Mouse (Mus musculus): ENCODE results near the gene Pfkl. TPM values are rescaled to one million over a fixed set of nuclear protein-coding genes. Genes with fewer than 3 reads are reported as not detected.
A peak's percentile ranks its signal among the peaks of the same experiment; 100 is the strongest.

Pfkl gene
- polyA plus RNA-seq, 1 experiment from 2014 or later, result 90.8 TPM

DNA sequence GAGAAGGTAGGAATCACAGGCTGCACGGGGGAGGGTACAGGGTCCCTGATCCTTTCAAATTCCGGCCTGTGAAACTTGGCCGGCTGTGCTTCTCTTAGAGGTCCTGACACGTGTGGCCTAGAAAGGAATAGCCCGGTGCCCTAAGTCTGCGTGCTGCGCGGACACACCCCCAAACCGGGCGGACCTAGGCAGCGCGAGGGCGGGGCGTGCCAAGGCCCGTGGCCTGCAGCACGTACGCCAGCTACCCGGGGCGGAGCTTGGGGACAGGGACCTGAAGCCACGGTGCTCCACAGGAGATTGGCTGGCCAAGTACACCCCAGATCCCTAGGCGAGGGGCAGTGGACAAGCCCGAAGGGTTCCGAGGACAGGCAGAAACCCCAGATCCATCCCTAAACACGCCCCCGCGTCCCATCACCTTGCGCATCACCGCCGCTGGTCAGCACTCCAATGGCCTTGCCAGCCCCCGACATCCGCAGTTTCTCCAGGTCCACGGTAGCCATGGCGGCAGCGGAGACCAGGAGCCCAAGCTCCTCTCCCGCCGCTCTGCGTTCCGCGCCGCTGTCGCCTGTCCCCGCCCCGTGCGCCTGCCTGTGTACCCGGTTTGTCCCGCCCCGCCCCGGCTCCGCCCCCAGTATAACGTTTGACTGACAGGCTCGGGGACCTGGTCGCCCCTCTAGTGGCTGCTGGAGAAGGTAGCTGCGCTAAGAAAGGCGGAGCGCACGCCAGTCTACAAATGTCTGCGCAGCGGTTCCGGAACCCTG lies 519 bp downstream of the Pfkl start:
- Histone ChIP-seq H3K36me3 (no peaks in the 10 kb centered on the region), H3K27me3 (no peaks in the 10 kb centered on the region), H3K4me3 (peak overlapping the region; percentile 81), H3K9me3 (no peaks in the 10 kb centered on the region), H3K4me1 (replicated peaks) (peaks cover 33% of the 10 kb centered on the region), H3K9ac (peak overlapping the region; percentile 90), H3K4me2 (peak overlapping the region; percentile 75), H3K27ac (replicated peaks) (peak overlapping the region; percentile 96)
- under 1% methylated on average over 58 of the region's 59 CpGs for whole genome bisulfite sequencing
- ATAC-seq (ENCODE audit: low read depth), result peak; percentile 97

DNA sequence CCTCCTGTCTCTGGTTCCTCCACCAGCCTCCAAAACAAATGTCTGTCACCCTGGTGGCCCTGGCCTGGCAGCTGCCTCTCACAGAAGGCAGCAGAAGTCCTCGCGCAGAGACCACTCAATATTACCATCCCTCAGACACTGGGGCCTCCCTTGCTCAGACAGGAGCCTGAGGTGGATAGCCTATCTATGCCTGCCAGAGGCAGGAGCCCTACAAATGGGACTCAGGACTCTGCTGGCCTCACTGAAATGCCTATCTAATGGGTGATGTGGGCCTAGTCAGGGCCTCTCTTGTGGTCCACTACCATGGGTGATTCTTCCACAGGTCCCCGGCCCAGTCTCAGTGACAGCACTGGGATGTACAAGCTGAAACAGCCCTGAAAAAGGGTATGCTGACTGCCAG lies 1.7 kb downstream of the Pfkl start:
- H3K4me2 ChIP-seq, result peak overlapping the region; percentile 75
- ATAC-seq (ENCODE audit: low read depth), result no peak
- peak overlapping the region; percentile 90 for H3K9ac ChIP-seq
- no peaks in the 10 kb centered on the region for H3K36me3 ChIP-seq
- no peaks in the 10 kb centered on the region for H3K9me3 ChIP-seq
- H3K27me3 ChIP-seq, result no peaks in the 10 kb centered on the region
- H3K27ac ChIP-seq (replicated peaks), result no peak overlapping the region
- peak overlapping the region; percentile 81 for H3K4me3 ChIP-seq
- WGBS, result 77% methylated on average over 3 of the region's 3 CpGs
- peaks cover 33% of the 10 kb centered on the region for H3K4me1 ChIP-seq (replicated peaks)

DNA sequence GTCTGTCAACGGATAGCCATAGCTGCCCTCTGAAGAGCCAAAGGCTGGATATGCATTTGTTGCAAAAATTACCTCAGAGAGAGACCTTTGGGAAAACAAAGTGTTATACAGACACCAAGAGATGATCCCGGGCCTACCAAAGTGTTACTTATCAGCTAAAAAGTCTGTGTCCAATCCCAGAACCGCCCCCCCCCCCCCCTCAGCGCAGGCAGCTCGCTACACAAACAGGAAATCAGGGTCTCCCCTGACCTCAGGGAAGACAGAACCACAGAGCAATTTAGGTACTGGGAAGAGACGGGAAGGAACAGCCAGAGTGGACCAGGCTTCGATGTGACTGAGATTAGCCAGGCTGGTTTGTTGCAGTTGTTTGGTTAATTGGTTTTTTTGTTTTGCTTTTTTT lies 2.7 kb downstream of the Pfkl start:
- WGBS, result 24% methylated on average over 7 of the region's 7 CpGs
- no peak for ATAC-seq (ENCODE audit: low read depth)
- no peak overlapping the region for H3K4me3 ChIP-seq
- H3K27ac ChIP-seq (replicated peaks), result no peak overlapping the region
- H3K4me1 ChIP-seq (replicated peaks), result peaks cover 33% of the 10 kb centered on the region
- H3K36me3 ChIP-seq, result peaks cover 8% of the 10 kb centered on the region
- H3K27me3 ChIP-seq, result no peaks in the 10 kb centered on the region
- H3K9ac ChIP-seq, result peak overlapping the region; percentile 90
- H3K9me3 ChIP-seq, result no peaks in the 10 kb centered on the region
- peak overlapping the region; percentile 75 for H3K4me2 ChIP-seq

DNA sequence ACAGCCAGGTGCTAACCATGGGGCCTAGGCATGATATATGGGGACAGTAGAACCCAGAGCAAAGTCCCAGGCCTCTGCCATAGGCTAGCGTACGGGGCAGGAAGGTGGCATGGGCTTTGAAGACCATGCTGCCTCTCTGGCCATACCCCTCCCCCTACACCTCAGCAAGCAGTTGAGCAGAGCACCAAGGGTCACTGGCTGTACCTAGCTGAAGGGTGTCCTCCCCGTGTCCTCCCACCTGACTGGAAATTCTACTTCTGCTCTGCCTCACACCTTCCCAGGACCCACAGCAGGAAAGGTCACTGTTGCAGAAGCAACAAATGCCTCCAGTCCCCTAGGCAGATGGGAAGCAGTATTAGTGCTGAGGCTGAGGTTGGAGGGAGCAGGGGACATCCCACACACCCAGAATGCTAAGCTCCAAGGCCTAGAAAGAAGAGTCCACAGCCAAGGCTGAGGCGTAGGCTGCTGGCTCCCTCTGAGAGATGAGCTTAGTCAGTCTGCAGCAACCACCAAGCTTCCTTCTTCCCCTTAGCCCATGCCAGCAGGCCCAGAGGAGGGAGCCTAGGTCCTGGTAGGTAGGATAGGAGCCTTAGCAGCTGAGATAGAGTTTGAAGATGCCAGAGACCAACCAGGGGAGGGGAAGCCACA lies 4.0 kb downstream of the Pfkl start:
- Histone ChIP-seq H3K4me3 (no peak overlapping the region), H3K4me1 (replicated peaks) (peaks cover 33% of the 10 kb centered on the region), H3K36me3 (peaks cover 20% of the 10 kb centered on the region), H3K9ac (peak overlapping the region; percentile 90; the same call in 1 of the 2 replicates), H3K4me2 (no peak overlapping the region), H3K27ac (replicated peaks) (no peak overlapping the region), H3K27me3 (no peaks in the 10 kb centered on the region), H3K9me3 (no peaks in the 10 kb centered on the region)
- ATAC-seq (ENCODE audit: low read depth), result no peak
- WGBS, result 90% methylated on average over 4 of the region's 4 CpGs

DNA sequence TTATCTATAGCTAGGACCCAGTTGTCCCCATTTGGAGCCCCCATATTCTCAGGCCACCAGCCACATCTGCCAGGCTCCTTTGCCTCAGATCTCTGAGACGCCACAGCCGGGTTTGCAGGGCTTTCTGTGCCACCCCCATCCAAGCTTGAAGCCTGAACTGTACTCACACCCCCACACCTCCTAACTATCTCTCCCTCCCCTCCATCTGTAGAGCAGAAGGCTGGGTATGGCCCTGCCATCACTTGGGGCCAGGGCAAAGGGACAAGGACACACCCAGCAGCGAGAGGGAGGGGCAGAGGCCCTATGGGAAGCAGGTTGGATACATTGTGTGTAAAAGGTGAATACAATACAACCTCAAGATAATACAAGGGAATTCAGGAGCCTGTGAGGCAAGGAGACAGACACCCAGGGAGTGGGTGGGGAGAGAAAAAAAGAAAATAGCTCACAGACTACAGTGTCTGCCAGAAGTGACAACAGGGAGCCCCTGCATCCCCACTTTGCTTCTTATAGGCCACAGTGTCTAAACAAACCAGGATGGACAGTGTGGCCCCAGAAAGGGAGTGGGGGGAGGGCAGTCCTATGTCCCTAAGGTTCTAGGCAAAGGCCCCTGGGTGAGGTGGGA lies 5.3 kb downstream of the Pfkl start:
- Histone ChIP-seq H3K9ac (0 out of 2 replicates have a peak overlapping the region, but pooled peaks have one; percentile 31), H3K4me2 (no peak overlapping the region), H3K4me1 (replicated peaks) (peaks cover 30% of the 10 kb centered on the region), H3K27me3 (no peaks in the 10 kb centered on the region), H3K27ac (replicated peaks) (no peak overlapping the region), H3K4me3 (no peak overlapping the region), H3K36me3 (peaks cover 33% of the 10 kb centered on the region), H3K9me3 (no peaks in the 10 kb centered on the region)
- WGBS, result 83% methylated on average over 3 of the region's 3 CpGs
- no peak for ATAC-seq (ENCODE audit: low read depth)

DNA sequence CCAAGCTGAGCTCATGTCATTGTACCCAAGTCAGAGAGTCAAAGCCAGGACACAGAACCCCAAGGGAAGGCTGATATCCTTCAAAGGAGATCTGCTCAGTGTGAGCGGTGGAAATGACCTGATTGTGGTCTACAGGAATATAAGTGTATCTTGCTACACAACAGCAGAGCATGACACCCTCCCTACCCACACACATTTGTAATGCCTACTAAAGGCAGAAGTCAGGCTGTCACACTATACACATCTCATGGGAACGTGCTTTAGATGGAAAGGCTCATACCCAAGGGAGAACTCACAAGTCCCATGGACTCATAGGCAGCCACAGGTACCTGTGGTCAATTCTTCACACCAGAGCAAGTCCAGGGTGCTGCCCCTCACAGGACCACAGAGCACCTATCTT lies 7.6 kb downstream of the Pfkl start:
- Histone ChIP-seq H3K27me3 (no peaks in the 10 kb centered on the region), H3K9ac (no peak overlapping the region), H3K4me1 (replicated peaks) (peaks cover 12% of the 10 kb centered on the region), H3K4me2 (no peak overlapping the region), H3K27ac (replicated peaks) (no peak overlapping the region), H3K9me3 (no peaks in the 10 kb centered on the region), H3K36me3 (peaks cover 55% of the 10 kb centered on the region), H3K4me3 (no peak overlapping the region)
- ATAC-seq (ENCODE audit: low read depth), result no peak
- WGBS, result 95% methylated on average over 2 of the region's 2 CpGs

DNA sequence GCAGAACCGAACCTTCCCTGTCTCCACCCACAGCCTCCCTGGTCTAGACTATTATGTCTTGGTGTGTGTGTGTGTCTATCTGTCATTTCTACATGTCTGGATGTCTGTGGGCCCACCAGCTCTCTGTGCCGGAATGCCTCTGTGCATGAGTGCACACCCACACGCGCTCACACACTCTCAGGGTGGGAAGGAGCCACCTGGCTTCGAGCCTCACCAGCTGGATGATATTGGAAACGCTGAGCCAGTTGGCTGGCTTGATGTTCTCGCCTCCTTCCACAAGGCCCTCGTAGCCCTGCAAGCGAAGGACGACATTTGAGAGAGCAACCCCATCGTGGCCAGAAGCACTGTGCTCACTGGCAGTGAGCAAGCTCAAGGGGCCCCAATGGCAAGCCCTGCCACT lies 8.1 kb downstream of the Pfkl start:
- no peaks in the 10 kb centered on the region for H3K9me3 ChIP-seq
- H3K27me3 ChIP-seq, result no peaks in the 10 kb centered on the region
- peaks cover 61% of the 10 kb centered on the region for H3K36me3 ChIP-seq
- no peak overlapping the region for H3K4me2 ChIP-seq
- H3K4me3 ChIP-seq, result no peak overlapping the region
- 93% methylated on average over 11 of the region's 11 CpGs for WGBS
- no peak overlapping the region for H3K9ac ChIP-seq
- no peak overlapping the region for H3K27ac ChIP-seq (replicated peaks)
- peaks cover 7% of the 10 kb centered on the region for H3K4me1 ChIP-seq (replicated peaks)
- ATAC-seq (ENCODE audit: low read depth), result no peak

DNA sequence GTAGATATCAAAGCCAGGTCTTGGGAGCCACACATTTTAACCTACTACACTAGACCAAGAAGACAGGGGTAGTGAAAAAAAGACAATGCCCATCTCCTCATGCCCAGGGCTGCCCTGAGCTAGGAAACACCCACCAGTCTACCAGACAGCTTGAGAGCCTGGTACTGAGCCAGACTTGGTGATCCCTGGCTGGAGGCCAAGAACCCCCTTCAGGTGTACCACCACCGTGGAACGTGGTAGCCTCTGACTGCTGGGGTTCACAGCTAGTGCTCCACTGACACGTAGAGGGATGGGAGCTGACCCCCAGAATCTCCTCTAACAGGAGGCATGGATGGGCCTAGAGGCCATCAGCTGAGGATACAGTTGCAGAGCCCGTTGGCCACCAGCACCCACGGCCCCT lies 9.7 kb downstream of the Pfkl start:
- no peak for ATAC-seq (ENCODE audit: low read depth)
- H3K4me1 ChIP-seq (replicated peaks), result no peaks in the 10 kb centered on the region
- H3K9ac ChIP-seq, result no peak overlapping the region
- H3K4me2 ChIP-seq, result no peak overlapping the region
- H3K36me3 ChIP-seq, result peaks cover 77% of the 10 kb centered on the region
- no peaks in the 10 kb centered on the region for H3K27me3 ChIP-seq
- H3K9me3 ChIP-seq, result no peaks in the 10 kb centered on the region
- no peak overlapping the region for H3K27ac ChIP-seq (replicated peaks)
- 93% methylated on average over 5 of the region's 5 CpGs for WGBS
- H3K4me3 ChIP-seq, result no peak overlapping the region

DNA sequence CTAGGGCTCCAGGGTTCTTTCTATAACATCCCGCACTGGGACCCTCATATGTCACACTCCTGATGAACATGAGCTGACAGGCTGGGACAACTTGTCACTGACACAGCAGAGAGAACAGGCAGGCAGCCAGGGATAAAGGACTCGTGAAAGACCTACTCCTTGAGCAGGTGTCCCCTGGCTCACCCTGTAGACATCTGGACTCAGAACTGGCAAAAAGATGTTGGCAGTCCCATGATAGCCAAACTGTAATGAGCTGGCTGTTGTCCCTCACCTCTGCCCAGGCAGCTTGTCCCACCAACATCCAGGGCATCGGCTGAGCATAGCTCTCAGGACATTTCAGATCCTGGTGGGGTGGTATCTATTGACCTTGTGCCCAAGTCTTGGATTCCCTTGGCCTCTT lies 14.2 kb downstream of the Pfkl start:
- no peaks in the 10 kb centered on the region for H3K4me1 ChIP-seq (replicated peaks)
- no peaks in the 10 kb centered on the region for H3K27me3 ChIP-seq
- H3K9me3 ChIP-seq, result no peaks in the 10 kb centered on the region
- H3K4me3 ChIP-seq, result no peak overlapping the region
- no peak overlapping the region for H3K27ac ChIP-seq (replicated peaks)
- H3K36me3 ChIP-seq, result peaks cover 95% of the 10 kb centered on the region
- H3K4me2 ChIP-seq, result no peak overlapping the region
- H3K9ac ChIP-seq, result no peak overlapping the region
- 92% methylated on average over 3 of the region's 3 CpGs for WGBS
- ATAC-seq (ENCODE audit: low read depth), result no peak

DNA sequence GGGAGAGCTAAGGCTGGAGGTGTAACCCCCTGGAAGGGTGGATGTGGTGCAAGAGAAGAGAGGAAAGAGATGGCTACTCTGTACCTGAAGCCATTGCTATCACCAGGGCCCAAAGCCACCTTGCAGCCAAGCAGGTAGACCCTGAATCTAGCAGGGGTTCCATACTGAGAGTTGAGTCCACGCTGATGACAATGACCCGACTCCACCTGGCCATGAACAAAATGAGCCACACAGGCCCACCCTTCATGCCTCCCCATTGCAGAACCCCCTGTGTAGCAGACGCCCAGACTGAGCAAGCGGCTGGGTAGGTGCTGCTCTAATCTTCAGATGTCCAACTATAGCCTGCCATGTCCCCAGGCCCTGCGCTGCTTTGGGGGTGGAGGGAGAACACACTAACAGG lies 24.1 kb downstream of the Pfkl start:
- WGBS, result 86% methylated on average over 5 of the region's 5 CpGs
- Histone ChIP-seq H3K27ac (replicated peaks) (no peak overlapping the region), H3K36me3 (peaks cover 59% of the 10 kb centered on the region), H3K9ac (no peak overlapping the region), H3K9me3 (no peaks in the 10 kb centered on the region), H3K27me3 (no peaks in the 10 kb centered on the region), H3K4me2 (no peak overlapping the region), H3K4me3 (no peak overlapping the region), H3K4me1 (replicated peaks) (no peaks in the 10 kb centered on the region)
- no peak for ATAC-seq (ENCODE audit: low read depth)

DNA sequence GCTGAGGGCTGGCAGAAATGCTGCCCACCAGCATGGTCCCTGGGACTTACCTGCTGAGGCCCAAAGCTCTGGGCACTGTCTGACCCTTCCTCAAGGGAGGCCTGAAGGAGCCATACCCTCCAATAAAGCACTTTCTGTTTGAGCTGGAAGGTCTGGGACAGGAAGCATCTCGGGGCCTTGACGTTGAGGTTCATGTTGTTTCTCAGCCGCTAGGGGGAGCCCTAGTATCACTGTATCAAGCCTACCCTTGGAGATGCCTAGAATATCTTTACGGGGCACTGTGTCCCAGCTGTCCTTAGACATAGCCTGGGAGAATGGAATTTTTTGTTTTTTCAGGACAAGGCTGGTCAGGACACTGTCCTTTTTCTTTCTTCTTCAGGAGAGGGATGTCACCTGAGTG lies 25.2 kb downstream of the Pfkl start:
- H3K4me3 ChIP-seq, result no peak overlapping the region
- WGBS, result under 1% methylated on average over 4 of the region's 4 CpGs
- H3K27ac ChIP-seq (replicated peaks), result no peak overlapping the region
- no peak overlapping the region for H3K9ac ChIP-seq
- H3K27me3 ChIP-seq, result no peaks in the 10 kb centered on the region
- H3K36me3 ChIP-seq, result peaks cover 54% of the 10 kb centered on the region
- ATAC-seq (ENCODE audit: low read depth), result peak; percentile 52; the same call in 1 of the 2 replicates
- H3K9me3 ChIP-seq, result no peaks in the 10 kb centered on the region
- H3K4me2 ChIP-seq, result no peak overlapping the region
- no peaks in the 10 kb centered on the region for H3K4me1 ChIP-seq (replicated peaks)
